Mouse (Mus musculus) forebrain, embryonic 16.5 days (tissue): Measurements from ENCODE around the gene Arhgap23. TPM values are rescaled to one million over a fixed set of nuclear protein-coding genes. Genes with fewer than 3 reads are reported as not detected.

Experiments
- ATAC-seq: fragments of 200-750 bp; cut with Nextera tagmentation; 2 replicates; pipeline ENCODE4 v1.8.0; 2017; ENCODE audit warnings: mild to moderate bottlenecking, moderate library complexity
- H3K27ac ChIP-seq: fragments of 300-500 bp; sonication (generic); 2 replicates; pipeline ENCODE4 v1.5.1; 2014; ENCODE audit warnings: low read length, control low read depth
- H3K27me3 ChIP-seq: fragments of 300-500 bp; sonication (generic); replicated peaks from 2 replicates; pipeline ENCODE4 v1.6.1; 2014; ENCODE audit warnings: low read length; ENCODE audit not compliant: control insufficient read depth, insufficient read depth
- H3K36me3 ChIP-seq: fragments of 300-500 bp; sonication (generic); 2 replicates; pipeline ENCODE4 v1.6.1; 2014; ENCODE audit not compliant: control insufficient read depth, insufficient read depth
- H3K4me1 ChIP-seq: fragments of 300-500 bp; sonication (generic); replicated peaks from 2 replicates; pipeline ENCODE4 v1.6.1; 2014; ENCODE audit warnings: low read length; ENCODE audit not compliant: control insufficient read depth, insufficient read depth
- H3K4me2 ChIP-seq: fragments of 300-500 bp; sonication (generic); 2 replicates; pipeline ENCODE4 v1.6.1; 2014; ENCODE audit warnings: mild to moderate bottlenecking, low read length, control low read depth
- H3K4me3 ChIP-seq: fragments of 300-500 bp; sonication (generic); replicated peaks from 2 replicates; pipeline ENCODE4 v1.5.1; 2014; ENCODE audit warnings: mild to moderate bottlenecking, low read length, control low read depth
- H3K9ac ChIP-seq: fragments of 300-500 bp; sonication (generic); replicated peaks from 2 replicates; pipeline ENCODE4 v1.6.1; 2014; ENCODE audit warnings: low read depth, low read length, control low read depth
- H3K9me3 ChIP-seq: fragments of 300-500 bp; sonication (generic); 2 replicates; pipeline ENCODE4 v1.6.1; 2016; ENCODE audit warnings: low read length; ENCODE audit not compliant: control insufficient read depth
- WGBS: fragments of 180-500 bp; shearing (Covaris S2); extraction: QIAGEN DNeasy Blood & Tissue Kit; methylation state at CpG from one replicate; pipeline ENCODE4 v1.1.7; 2014; 5-methylcytosine and 5-hydroxymethylcytosine counted together
- polyA plus RNA-seq: library from polyadenylated mRNA; unstranded; fragments of >200 nt; fragmentation: Nextera tagmentation; extraction: Ambion mirVana; gene quantifications from 2 replicates; pipeline ENCODE4 v1.2.1, GENCODE M21; 2015

Arhgap23 gene
- polyA plus RNA-seq, 1 experiment from 2014 or later = 7.5 TPM

- Histone ChIP-seq H3K27me3 (0 out of 2 replicates have a peak, but pooled peaks cover 2% of the 10 kb centered on the region), H3K9me3 (no peaks in the 10 kb centered on the region), H3K4me3 (no peak overlapping the region), H3K36me3 (no peaks in the 10 kb centered on the region), H3K9ac (no peak overlapping the region), H3K4me2 (no peak overlapping the region), H3K27ac (no peak overlapping the region), H3K4me1 (peaks cover 51% of the 10 kb centered on the region)
- no peak for ATAC-seq
- 78% methylated on average over 9 of the region's 9 CpGs for WGBS
Measured at GRCm38 (mm10) chr11:97543883-97544282, 128.6 kb downstream of the Arhgap23 start.

GRCm38 (mm10) chr11:97545808-97546560, 130.7 kb downstream of the Arhgap23 start:
- Histone ChIP-seq H3K36me3 (no peaks in the 10 kb centered on the region), H3K9ac (peak overlapping the region; percentile 66), H3K4me3 (peak overlapping the region; percentile 50), H3K27ac (no peak overlapping the region), H3K4me2 (peak overlapping the region; percentile 90), H3K27me3 (0 out of 2 replicates have a peak, but pooled peaks cover 2% of the 10 kb centered on the region), H3K4me1 (peaks cover 41% of the 10 kb centered on the region), H3K9me3 (no peaks in the 10 kb centered on the region)
- no peak for ATAC-seq
- WGBS = 7% methylated on average over 26 of the region's 26 CpGs

- Histone ChIP-seq H3K36me3 (no peaks in the 10 kb centered on the region), H3K4me2 (peak overlapping the region; percentile 90), H3K4me1 (peaks cover 42% of the 10 kb centered on the region), H3K4me3 (peak overlapping the region; percentile 50), H3K27me3 (0 out of 2 replicates have a peak, but pooled peaks cover 2% of the 10 kb centered on the region), H3K9ac (peak overlapping the region; percentile 66), H3K27ac (no peak overlapping the region), H3K9me3 (no peaks in the 10 kb centered on the region)
- peak; percentile 49 for ATAC-seq
- WGBS = under 1% methylated on average over 37 of the region's 73 CpGs
Measured at GRCm38 (mm10) chr11:97546804-97547411, 131.6 kb downstream of the Arhgap23 start.

GRCm38 (mm10) chr11:97547957-97548706, 132.8 kb downstream of the Arhgap23 start:
- H3K9ac ChIP-seq = no peak overlapping the region
- H3K4me2 ChIP-seq = no peak overlapping the region
- peaks cover 43% of the 10 kb centered on the region for H3K4me1 ChIP-seq
- H3K27ac ChIP-seq = no peak overlapping the region
- 0 out of 2 replicates have a peak, but pooled peaks cover 2% of the 10 kb centered on the region for H3K27me3 ChIP-seq
- no peak overlapping the region for H3K4me3 ChIP-seq
- ATAC-seq = no peak
- H3K9me3 ChIP-seq = no peaks in the 10 kb centered on the region
- no peaks in the 10 kb centered on the region for H3K36me3 ChIP-seq
- WGBS = 67% methylated on average over 12 of the region's 12 CpGs

GRCm38 (mm10) chr11:97548757-97549156, 133.4 kb downstream of the Arhgap23 start:
- no peaks in the 10 kb centered on the region for H3K36me3 ChIP-seq
- H3K9me3 ChIP-seq = no peaks in the 10 kb centered on the region
- peaks cover 38% of the 10 kb centered on the region for H3K4me1 ChIP-seq
- no peak overlapping the region for H3K4me2 ChIP-seq
- no peak overlapping the region for H3K27ac ChIP-seq
- 0 out of 2 replicates have a peak, but pooled peaks cover 2% of the 10 kb centered on the region for H3K27me3 ChIP-seq
- WGBS = 46% methylated on average over 8 of the region's 8 CpGs
- no peak for ATAC-seq
- no peak overlapping the region for H3K9ac ChIP-seq
- no peak overlapping the region for H3K4me3 ChIP-seq

Other genes starting within 250 kb of the Arhgap23 start
- 39.0 and 40.6 TPM in 2 replicates for gene Kpnb1, start 227.7 kb upstream of the Arhgap23 start, polyA plus RNA-seq
- gene Npepps, start 134.9 kb upstream of the Arhgap23 start, polyA plus RNA-seq = 140 and 157 TPM in 2 replicates
- 40.2 and 42.0 TPM in 2 replicates for gene Mrpl45, start 99.8 kb upstream of the Arhgap23 start, polyA plus RNA-seq
- 0.16 and 0.19 TPM in 2 replicates for gene Gpr179, start 63.5 kb upstream of the Arhgap23 start, polyA plus RNA-seq
- gene Socs7, start 53.0 kb upstream of the Arhgap23 start, polyA plus RNA-seq = 10.7 and 11.5 TPM in 2 replicates
- gene 4933428G20Rik, start 84.8 kb downstream of the Arhgap23 start, polyA plus RNA-seq = 0.29 and 1.2 TPM in 2 replicates
- 7.0 and 9.9 TPM in 2 replicates for gene Srcin1, start 160.7 kb downstream of the Arhgap23 start, polyA plus RNA-seq
- gene Epop, start 214.2 kb downstream of the Arhgap23 start, polyA plus RNA-seq = 2.1 and 2.6 TPM in 2 replicates
- gene Mllt6, start 247.9 kb downstream of the Arhgap23 start, polyA plus RNA-seq = 4.2 and 5.1 TPM in 2 replicates